ENCODE assay signal across 22 mouse cellular contexts in genomic region chr1:75812471-75812870, GRCm38 (mm10).
DNase-seq lines count a peak whose midpoint lies in the region; ATAC-seq lines count a peak whose summit lies in the region.
"Had no signal": no experiment of that assay in that cellular context is flagged by ENCODE, and none has a peak within 500 bp of the region (broad histone marks: within the 10 kb centered on the region; RNA-seq: fewer than 3 reads in every experiment).

No protein-coding gene starts in this region.

- H3K27ac ChIP-seq in forebrain, embryonic 13.5 days, result no peak overlapping the region
- no peak overlapping the region for H3K27ac ChIP-seq in forebrain, embryonic 10.5 days
- peak overlapping the region; percentile 45; the same call in 1 of the 2 replicates for H3K27ac ChIP-seq in forebrain, embryonic 15.5 days (replicated peaks)
- H3K27ac ChIP-seq in midbrain, embryonic 14.5 days (replicated peaks; ENCODE audit: low read depth, low read length), result no peak overlapping the region
- H3K27ac ChIP-seq: heart, adult 2 months; hindbrain, embryonic 13.5 days had no signal

- WGBS in forebrain, embryonic 13.5 days, result 42% methylated on average over 3 of the region's 3 CpGs
- WGBS in forebrain, embryonic 10.5 days, result 81% methylated on average over 3 of the region's 3 CpGs
- WGBS in forebrain, embryonic 15.5 days, result 28% methylated on average over 3 of the region's 3 CpGs
- 78% methylated on average over 3 of the region's 3 CpGs for WGBS in midbrain, embryonic 14.5 days

- no peaks in the 10 kb centered on the region for H3K9me3 ChIP-seq in forebrain, embryonic 13.5 days (replicated peaks)
- no peaks in the 10 kb centered on the region for H3K9me3 ChIP-seq in forebrain, embryonic 10.5 days
- no peaks in the 10 kb centered on the region for H3K9me3 ChIP-seq in forebrain, embryonic 15.5 days
- no peaks in the 10 kb centered on the region for H3K9me3 ChIP-seq in midbrain, embryonic 14.5 days (ENCODE audit: control insufficient read depth, low read length)
- H3K9me3 ChIP-seq: hindbrain, embryonic 13.5 days had no signal

- H3K4me2 ChIP-seq in forebrain, embryonic 13.5 days, result no peak overlapping the region
- no peak overlapping the region for H3K4me2 ChIP-seq in forebrain, embryonic 15.5 days (replicated peaks)
- no peak overlapping the region for H3K4me2 ChIP-seq in midbrain, embryonic 14.5 days (ENCODE audit: low read length)
- H3K4me2 ChIP-seq: heart, embryonic 11.5 days; hindbrain, embryonic 13.5 days had no signal

- no peak for DNase-seq in forebrain, embryonic 10.5 days (ENCODE audit: extremely low spot score, low spot score)
- DNase-seq in Muller cell, postnatal 12 days (ENCODE audit: inconsistent ontology term), result peak; percentile 30
- DNase-seq in urinary bladder, postnatal 4 days (ENCODE audit: low spot score in 2 of 2), result no peak
- DNase-seq in midbrain, embryonic 14.5 days, result no peak
- DNase-seq in heart, adult 18-20 months, result no peak
- DNase-seq: adrenal gland, adult 8-10 months; adrenal gland, postnatal 25 days; B cell, adult 2 months; cerebellum, adult 18-20 months; cerebellum, adult 9-10 months; cerebellum, postnatal 14 days; gastrocnemius, postnatal 25 days; heart, adult 2 months; kidney, adult 18-20 months had no signal

- H3K4me1 ChIP-seq in forebrain, embryonic 13.5 days, result peaks cover 8% of the 10 kb centered on the region
- H3K4me1 ChIP-seq in forebrain, embryonic 10.5 days, result peaks cover 4% of the 10 kb centered on the region; the same call in 1 of the 2 replicates
- H3K4me1 ChIP-seq in forebrain, embryonic 15.5 days, result peaks cover 12% of the 10 kb centered on the region; the same call in 1 of the 2 replicates
- no peaks in the 10 kb centered on the region for H3K4me1 ChIP-seq in midbrain, embryonic 14.5 days (ENCODE audit: control insufficient read depth, insufficient read depth, low read length)
- H3K4me1 ChIP-seq: hindbrain, embryonic 13.5 days had no signal

- H3K9ac ChIP-seq in forebrain, embryonic 13.5 days, result no peak overlapping the region
- H3K9ac ChIP-seq in forebrain, embryonic 15.5 days (replicated peaks), result no peak overlapping the region
- H3K9ac ChIP-seq in midbrain, embryonic 14.5 days (replicated peaks; ENCODE audit: low read length), result no peak overlapping the region
- H3K9ac ChIP-seq: hindbrain, embryonic 13.5 days had no signal

- peak; percentile 81 for ATAC-seq in forebrain, embryonic 13.5 days
- peak; percentile 80 for ATAC-seq in forebrain, embryonic 15.5 days (replicated peaks)
- no peak for ATAC-seq in midbrain, embryonic 14.5 days (ENCODE audit: low FRiP score, low TSS enrichment)
- ATAC-seq: activated CD4-positive, CD25-positive, alpha-beta regulatory T cell, adult 4 months; hindbrain, embryonic 16.5 days; intestine, embryonic 16.5 days had no signal

- no peaks in the 10 kb centered on the region for H3K36me3 ChIP-seq in forebrain, embryonic 13.5 days (ENCODE audit: poor library complexity, severe bottlenecking)
- no peaks in the 10 kb centered on the region for H3K36me3 ChIP-seq in forebrain, embryonic 10.5 days (replicated peaks)
- no peaks in the 10 kb centered on the region for H3K36me3 ChIP-seq in forebrain, embryonic 15.5 days
- H3K36me3 ChIP-seq in midbrain, embryonic 14.5 days (ENCODE audit: control insufficient read depth, insufficient read depth, low read length), result no peaks in the 10 kb centered on the region
- H3K36me3 ChIP-seq: hindbrain, embryonic 13.5 days had no signal

- no peaks in the 10 kb centered on the region for H3K27me3 ChIP-seq in forebrain, embryonic 13.5 days
- H3K27me3 ChIP-seq in forebrain, embryonic 10.5 days (ENCODE audit: poor library complexity, severe bottlenecking), result no peaks in the 10 kb centered on the region
- no peaks in the 10 kb centered on the region for H3K27me3 ChIP-seq in forebrain, embryonic 15.5 days
- H3K27me3 ChIP-seq in midbrain, embryonic 14.5 days (ENCODE audit: control insufficient read depth, insufficient read depth, low read length), result no peaks in the 10 kb centered on the region
- H3K27me3 ChIP-seq: CH12.LX; hindbrain, embryonic 13.5 days had no signal

- H3K4me3 ChIP-seq in forebrain, embryonic 13.5 days, result no peak overlapping the region
- no peak overlapping the region for H3K4me3 ChIP-seq in forebrain, embryonic 10.5 days
- no peak overlapping the region for H3K4me3 ChIP-seq in forebrain, embryonic 15.5 days
- H3K4me3 ChIP-seq in midbrain, embryonic 14.5 days (replicated peaks; ENCODE audit: low read depth, low read length), result no peak overlapping the region
- H3K4me3 ChIP-seq: heart, adult 2 months; hindbrain, embryonic 13.5 days had no signal
